Mouse (Mus musculus): ENCODE data around the gene Zbtb16. TPM values are rescaled to one million over a fixed set of nuclear protein-coding genes. Genes with fewer than 3 reads are reported as not detected.

Gene Zbtb16
- total and polyA plus RNA-seq, 2 experiments from 2014 or later, result 6.8 to 13.5 TPM

- no peak overlapping the region for H3K27ac ChIP-seq
These were observed 526 bp upstream of the Zbtb16 start for GRCm38 (mm10) chr9:48836566-48836930.

GRCm38 (mm10) chr9:48834541-48835411, 1.2 kb downstream of the Zbtb16 start:
- WGBS, result under 1% methylated on average over 65 of the region's 65 CpGs
- DNase-seq (ENCODE audit: low spot score), result peak; percentile 57

More at GRCm38 (mm10) chr9:48836566-48836930, 526 bp upstream of the Zbtb16 start:
- peak overlapping the region; percentile 100 for H3K4me2 ChIP-seq (ENCODE audit: low read depth, low read length)
- DNase-seq (ENCODE audit: low spot score) (no peak), ATAC-seq (no peak)
- no peaks in the 10 kb centered on the region for H3K9me3 ChIP-seq (ENCODE audit: low read length)
- WGBS, result 1% methylated on average over 12 of the region's 12 CpGs
- H3K36me3 ChIP-seq (ENCODE audit: insufficient read depth, low read length), result no peaks in the 10 kb centered on the region
- peak overlapping the region; percentile 79 for H3K4me3 ChIP-seq (ENCODE audit: low read length)
- no peak; the same call in 1 of the 2 replicates for TF ChIP-seq CTCF (IDR thresholded peaks at IDR 0.05; ENCODE audit: low read depth)
- peak overlapping the region; percentile 70; the same call in 1 of the 2 replicates for H3K9ac ChIP-seq (replicated peaks; ENCODE audit: low read length)
- 0 out of 2 replicates have a peak, but pooled peaks cover 4% of the 10 kb centered on the region for H3K27me3 ChIP-seq (ENCODE audit: insufficient read depth, low read length)
- 0 out of 2 replicates have a peak, but pooled peaks cover 15% of the 10 kb centered on the region for H3K4me1 ChIP-seq (ENCODE audit: insufficient read depth, low read length)

GRCm38 (mm10) chr9:48834006-48834405, 2.0 kb downstream of the Zbtb16 start:
- no peak for TF ChIP-seq CTCF (IDR thresholded peaks at IDR 0.05; ENCODE audit: low read depth)
- Histone ChIP-seq H3K9ac (replicated peaks; ENCODE audit: low read length) (peak overlapping the region; percentile 70), H3K4me3 (ENCODE audit: low read length) (peak overlapping the region; percentile 79), H3K27ac (no peak overlapping the region), H3K36me3 (ENCODE audit: insufficient read depth, low read length) (no peaks in the 10 kb centered on the region), H3K9me3 (ENCODE audit: low read length) (no peaks in the 10 kb centered on the region), H3K27me3 (ENCODE audit: insufficient read depth, low read length) (0 out of 2 replicates have a peak, but pooled peaks cover 4% of the 10 kb centered on the region), H3K4me2 (ENCODE audit: low read depth, low read length) (peak overlapping the region; percentile 100), H3K4me1 (ENCODE audit: insufficient read depth, low read length) (0 out of 2 replicates have a peak, but pooled peaks cover 15% of the 10 kb centered on the region)
- DNase-seq (ENCODE audit: low spot score), result no peak
- whole genome bisulfite sequencing, result 28% methylated on average over 4 of the region's 4 CpGs
- ATAC-seq, result no peak

More at GRCm38 (mm10) chr9:48834541-48835411, 1.2 kb downstream of the Zbtb16 start:
- 0 out of 2 replicates have a peak, but pooled peaks cover 15% of the 10 kb centered on the region for H3K4me1 ChIP-seq (ENCODE audit: insufficient read depth, low read length)
- no peak; the same call in 1 of the 2 replicates for ATAC-seq
- H3K27ac ChIP-seq, result no peak overlapping the region
- H3K9ac ChIP-seq (replicated peaks; ENCODE audit: low read length), result peak overlapping the region; percentile 70
- H3K9me3 ChIP-seq (ENCODE audit: low read length), result no peaks in the 10 kb centered on the region
- TF ChIP-seq CTCF (IDR thresholded peaks at IDR 0.05; ENCODE audit: low read depth), result no peak
- H3K4me3 ChIP-seq (ENCODE audit: low read length), result peak overlapping the region; percentile 79
- peak overlapping the region; percentile 100 for H3K4me2 ChIP-seq (ENCODE audit: low read depth, low read length)
- H3K36me3 ChIP-seq (ENCODE audit: insufficient read depth, low read length), result no peaks in the 10 kb centered on the region
- H3K27me3 ChIP-seq (ENCODE audit: insufficient read depth, low read length), result 0 out of 2 replicates have a peak, but pooled peaks cover 4% of the 10 kb centered on the region

- H3K36me3 ChIP-seq (ENCODE audit: insufficient read depth, low read length), result no peaks in the 10 kb centered on the region
- H3K4me2 ChIP-seq (ENCODE audit: low read depth, low read length), result peak overlapping the region; percentile 100; the same call in 1 of the 2 replicates
- ATAC-seq (no peak), DNase-seq (ENCODE audit: low spot score) (no peak)
- no peak overlapping the region for H3K4me3 ChIP-seq (ENCODE audit: low read length)
- H3K4me1 ChIP-seq (ENCODE audit: insufficient read depth, low read length), result 0 out of 2 replicates have a peak, but pooled peaks cover 15% of the 10 kb centered on the region
- no peak overlapping the region for H3K9ac ChIP-seq (replicated peaks; ENCODE audit: low read length)
- H3K9me3 ChIP-seq (ENCODE audit: low read length), result no peaks in the 10 kb centered on the region
- no peak for TF ChIP-seq CTCF (IDR thresholded peaks at IDR 0.05; ENCODE audit: low read depth)
- no peak overlapping the region for H3K27ac ChIP-seq
- WGBS, result 93% methylated on average over 11 of the region's 11 CpGs
- H3K27me3 ChIP-seq (ENCODE audit: insufficient read depth, low read length), result 0 out of 2 replicates have a peak, but pooled peaks cover 4% of the 10 kb centered on the region
These were observed 2.5 kb downstream of the Zbtb16 start for GRCm38 (mm10) chr9:48833493-48833892.

GRCm38 (mm10) chr9:48832473-48833100, 3.4 kb downstream of the Zbtb16 start:
- no peak for ATAC-seq
- 93% methylated on average over 20 of the region's 20 CpGs for WGBS

More at GRCm38 (mm10) chr9:48832473-48833100, 3.4 kb downstream of the Zbtb16 start:
- Histone ChIP-seq H3K9ac (replicated peaks; ENCODE audit: low read length) (no peak overlapping the region), H3K36me3 (ENCODE audit: insufficient read depth, low read length) (no peaks in the 10 kb centered on the region), H3K9me3 (ENCODE audit: low read length) (no peaks in the 10 kb centered on the region), H3K4me2 (ENCODE audit: low read depth, low read length) (no peak overlapping the region), H3K4me1 (ENCODE audit: insufficient read depth, low read length) (0 out of 2 replicates have a peak, but pooled peaks cover 15% of the 10 kb centered on the region), H3K27ac (no peak overlapping the region), H3K4me3 (ENCODE audit: low read length) (no peak overlapping the region), H3K27me3 (ENCODE audit: insufficient read depth, low read length) (0 out of 2 replicates have a peak, but pooled peaks cover 4% of the 10 kb centered on the region)
- no peak for TF ChIP-seq CTCF (IDR thresholded peaks at IDR 0.05; ENCODE audit: low read depth)
- no peak for DNase-seq (ENCODE audit: low spot score)

Data from hindbrain, postnatal 0 days (tissue).